Mouse (Mus musculus): ENCODE measurements around the gene Galnt17. TPM values are rescaled to one million over a fixed set of nuclear protein-coding genes. Genes with fewer than 3 reads are reported as not detected.

Galnt17 gene
- total and polyA plus RNA-seq, 2 experiments from 2014 or later = 4.8 to 16.7 TPM

DNA sequence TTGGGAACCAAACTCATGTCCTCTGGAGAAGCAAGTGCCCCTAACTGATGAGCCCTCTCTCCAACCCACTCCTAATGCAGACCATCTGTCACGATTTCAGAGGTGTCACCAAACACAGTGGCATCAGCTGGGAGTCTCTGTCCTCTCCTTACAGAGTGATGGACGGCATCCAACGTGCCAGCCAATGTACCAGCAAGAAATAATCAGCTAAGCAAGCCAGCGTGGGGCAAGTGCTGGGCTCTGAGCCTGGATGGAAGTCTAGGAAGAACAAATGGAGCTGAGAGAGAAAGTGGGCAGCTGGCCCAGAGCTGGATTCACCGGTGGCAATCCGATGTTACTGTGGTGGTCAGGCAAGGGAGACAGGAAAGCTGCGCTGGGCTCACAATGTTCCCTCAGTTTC lies 301.1 kb downstream of the Galnt17 start:
- H3K4me2 ChIP-seq (ENCODE audit: low read depth, low read length, poor library complexity, severe bottlenecking) = no peak overlapping the region
- ATAC-seq (ENCODE audit: low FRiP score) = no peak
- no peak overlapping the region for H3K4me3 ChIP-seq (ENCODE audit: low read depth, low read length)
- no peaks in the 10 kb centered on the region for H3K4me1 ChIP-seq (ENCODE audit: insufficient read depth, low read length)
- H3K9ac ChIP-seq (replicated peaks; ENCODE audit: low read length, poor library complexity, severe bottlenecking) = no peak overlapping the region
- H3K9me3 ChIP-seq (ENCODE audit: low read length) = no peaks in the 10 kb centered on the region
- no peaks in the 10 kb centered on the region for H3K36me3 ChIP-seq (ENCODE audit: insufficient read depth, low read length)
- DNase-seq (ENCODE audit: low spot score) = peak; percentile 93
- no peak overlapping the region for H3K27ac ChIP-seq (ENCODE audit: low read depth, low read length)
- 66% methylated on average over 7 of the region's 7 CpGs for WGBS
- TF ChIP-seq CTCF (IDR thresholded peaks at IDR 0.05) = no peak
- H3K27me3 ChIP-seq (ENCODE audit: insufficient read depth, low read length) = no peaks in the 10 kb centered on the region

DNA sequence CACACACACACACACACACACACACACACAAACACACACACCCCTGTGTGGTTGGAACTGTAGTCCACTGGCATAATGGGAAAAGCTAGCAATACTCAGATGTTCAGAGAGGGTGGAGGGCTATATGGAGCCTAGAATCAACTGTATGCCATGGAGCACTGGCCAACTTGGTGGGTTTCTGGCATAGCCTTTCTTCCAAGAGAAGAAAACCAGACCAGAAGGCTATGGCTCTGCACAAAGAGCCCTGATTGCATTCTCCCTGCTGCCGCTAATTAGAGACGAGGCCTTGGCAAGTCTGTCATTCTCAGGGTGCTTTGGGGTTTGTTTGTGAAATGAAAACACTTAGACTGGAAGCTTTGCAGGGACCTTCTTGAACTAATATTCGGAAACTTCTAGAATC lies 301.8 kb downstream of the Galnt17 start:
- peak; percentile 67 for DNase-seq (ENCODE audit: low spot score)
- no peaks in the 10 kb centered on the region for H3K9me3 ChIP-seq (ENCODE audit: low read length)
- no peaks in the 10 kb centered on the region for H3K36me3 ChIP-seq (ENCODE audit: insufficient read depth, low read length)
- no peak overlapping the region for H3K4me3 ChIP-seq (ENCODE audit: low read depth, low read length)
- H3K4me1 ChIP-seq (ENCODE audit: insufficient read depth, low read length) = no peaks in the 10 kb centered on the region
- H3K4me2 ChIP-seq (ENCODE audit: low read depth, low read length, poor library complexity, severe bottlenecking) = no peak overlapping the region
- ATAC-seq (ENCODE audit: low FRiP score) = no peak
- no peak overlapping the region for H3K27ac ChIP-seq (ENCODE audit: low read depth, low read length)
- no peaks in the 10 kb centered on the region for H3K27me3 ChIP-seq (ENCODE audit: insufficient read depth, low read length)
- H3K9ac ChIP-seq (replicated peaks; ENCODE audit: low read length, poor library complexity, severe bottlenecking) = no peak overlapping the region
- WGBS = 69% methylated on average over 3 of the region's 3 CpGs
- TF ChIP-seq CTCF (IDR thresholded peaks at IDR 0.05) = no peak

DNA sequence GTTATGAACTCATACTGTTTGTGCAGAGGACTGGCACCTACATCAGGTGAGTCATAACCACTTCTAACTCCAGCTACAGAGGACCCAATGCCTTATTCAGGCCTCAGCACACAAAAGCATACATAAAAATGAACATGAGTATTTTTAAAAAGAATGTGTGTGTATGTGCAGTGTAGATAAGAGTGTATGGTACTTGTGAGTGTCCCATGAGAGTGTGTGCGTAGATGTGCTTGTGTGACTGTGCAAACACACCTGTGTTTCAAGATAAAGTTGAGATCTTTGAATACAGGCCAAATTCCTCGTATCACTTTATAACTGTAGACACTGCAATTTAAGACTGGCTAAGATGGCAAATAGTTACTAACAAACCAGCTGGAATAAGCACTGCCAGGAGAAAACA lies 307.7 kb downstream of the Galnt17 start:
- no peak overlapping the region for H3K9ac ChIP-seq (replicated peaks; ENCODE audit: low read length, poor library complexity, severe bottlenecking)
- no peak overlapping the region for H3K27ac ChIP-seq (ENCODE audit: low read depth, low read length)
- WGBS = 91% methylated on average over 2 of the region's 2 CpGs
- H3K4me1 ChIP-seq (ENCODE audit: insufficient read depth, low read length) = no peaks in the 10 kb centered on the region
- no peak overlapping the region for H3K4me3 ChIP-seq (ENCODE audit: low read depth, low read length)
- no peaks in the 10 kb centered on the region for H3K27me3 ChIP-seq (ENCODE audit: insufficient read depth, low read length)
- no peaks in the 10 kb centered on the region for H3K36me3 ChIP-seq (ENCODE audit: insufficient read depth, low read length)
- DNase-seq (ENCODE audit: low spot score) = no peak
- no peaks in the 10 kb centered on the region for H3K9me3 ChIP-seq (ENCODE audit: low read length)
- no peak for TF ChIP-seq CTCF (IDR thresholded peaks at IDR 0.05)
- ATAC-seq (ENCODE audit: low FRiP score) = no peak
- H3K4me2 ChIP-seq (ENCODE audit: low read depth, low read length, poor library complexity, severe bottlenecking) = no peak overlapping the region

DNA sequence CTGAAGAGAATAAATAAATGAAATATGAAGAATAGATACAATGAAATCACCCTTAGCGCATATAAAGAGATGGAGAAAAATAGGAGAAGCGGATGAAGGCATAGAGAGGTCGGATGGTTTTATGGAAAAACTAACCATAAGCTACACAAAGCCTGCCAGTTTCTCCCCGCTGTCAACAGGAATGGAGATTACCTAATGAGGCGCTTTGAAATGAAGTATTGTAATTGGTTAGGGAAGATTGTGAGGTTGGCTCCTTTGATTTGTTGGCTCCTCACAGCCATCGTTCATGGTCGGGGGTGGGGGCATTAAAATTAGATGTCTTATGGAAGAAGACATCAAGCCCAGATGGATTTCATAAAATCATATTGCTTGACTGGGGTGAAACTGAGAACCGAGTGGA lies 329.0 kb downstream of the Galnt17 start:
- no peak for DNase-seq (ENCODE audit: low spot score)

DNA sequence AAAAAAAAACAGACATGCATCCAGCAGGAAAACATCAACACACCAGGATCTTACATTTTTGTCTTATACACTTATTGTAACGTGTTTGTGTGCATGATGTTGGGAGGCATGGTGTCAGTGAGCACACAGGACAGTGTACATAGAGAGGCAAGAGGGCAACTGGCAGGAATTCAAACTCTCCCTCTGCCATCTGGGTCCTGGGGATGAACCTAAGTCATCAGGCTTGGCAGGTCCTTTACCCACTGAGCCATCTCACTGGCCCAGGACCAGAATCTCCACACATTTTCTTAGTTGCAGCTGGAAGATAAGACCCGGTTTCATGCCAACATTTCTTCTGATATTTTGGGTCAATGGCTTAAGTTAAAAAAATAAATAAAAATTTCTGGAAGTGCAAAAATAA lies 329.4 kb downstream of the Galnt17 start:
- H3K9me3 ChIP-seq (ENCODE audit: low read length) = no peaks in the 10 kb centered on the region

More for the DNA sequence above, 329.0 kb downstream of the Galnt17 start:
- no peak overlapping the region for H3K27ac ChIP-seq (ENCODE audit: low read depth, low read length)
- no peaks in the 10 kb centered on the region for H3K27me3 ChIP-seq (ENCODE audit: insufficient read depth, low read length)
- no peak for ATAC-seq (ENCODE audit: low FRiP score)
- no peaks in the 10 kb centered on the region for H3K4me1 ChIP-seq (ENCODE audit: insufficient read depth, low read length)
- H3K4me2 ChIP-seq (ENCODE audit: low read depth, low read length, poor library complexity, severe bottlenecking) = no peak overlapping the region
- no peak overlapping the region for H3K4me3 ChIP-seq (ENCODE audit: low read depth, low read length)
- no peaks in the 10 kb centered on the region for H3K9me3 ChIP-seq (ENCODE audit: low read length)
- no peak overlapping the region for H3K9ac ChIP-seq (replicated peaks; ENCODE audit: low read length, poor library complexity, severe bottlenecking)
- WGBS = 83% methylated on average over 8 of the region's 8 CpGs
- TF ChIP-seq CTCF (IDR thresholded peaks at IDR 0.05) = no peak
- H3K36me3 ChIP-seq (ENCODE audit: insufficient read depth, low read length) = no peaks in the 10 kb centered on the region

DNA sequence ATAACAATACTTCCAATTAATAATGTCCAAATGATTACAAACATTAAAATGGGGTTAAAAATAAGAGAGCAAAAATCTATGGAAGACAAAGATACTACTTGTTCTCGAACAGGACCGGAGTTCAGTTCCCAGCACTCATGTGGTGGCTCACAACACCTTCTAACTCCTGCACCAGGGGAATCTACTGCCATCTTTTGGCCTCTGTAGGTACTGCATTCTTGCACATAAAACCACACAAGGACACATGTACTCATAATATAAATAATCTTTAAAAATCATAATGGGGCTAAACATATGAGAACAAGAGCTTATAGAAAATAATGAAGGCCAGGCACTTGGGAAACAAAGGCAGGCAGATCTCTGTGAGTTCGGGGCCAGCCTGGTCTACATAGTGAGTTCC lies 330.3 kb downstream of the Galnt17 start:
- no peaks in the 10 kb centered on the region for H3K4me1 ChIP-seq (ENCODE audit: insufficient read depth, low read length)
- H3K27me3 ChIP-seq (ENCODE audit: insufficient read depth, low read length) = no peaks in the 10 kb centered on the region
- no peak overlapping the region for H3K9ac ChIP-seq (replicated peaks; ENCODE audit: low read length, poor library complexity, severe bottlenecking)
- peak; percentile 9; the same call in 1 of the 2 replicates for TF ChIP-seq CTCF (IDR thresholded peaks at IDR 0.05)
- no peak overlapping the region for H3K4me2 ChIP-seq (ENCODE audit: low read depth, low read length, poor library complexity, severe bottlenecking)
- no peak overlapping the region for H3K4me3 ChIP-seq (ENCODE audit: low read depth, low read length)
- no peak overlapping the region for H3K27ac ChIP-seq (ENCODE audit: low read depth, low read length)
- no peak for DNase-seq (ENCODE audit: low spot score)
- no peaks in the 10 kb centered on the region for H3K36me3 ChIP-seq (ENCODE audit: insufficient read depth, low read length)
- WGBS = 95% methylated on average over 3 of the region's 3 CpGs
- H3K9me3 ChIP-seq (ENCODE audit: low read length) = no peaks in the 10 kb centered on the region
- no peak for ATAC-seq (ENCODE audit: low FRiP score)

More for the DNA sequence above, 329.4 kb downstream of the Galnt17 start:
- Histone ChIP-seq H3K9ac (replicated peaks; ENCODE audit: low read length, poor library complexity, severe bottlenecking) (no peak overlapping the region), H3K4me3 (ENCODE audit: low read depth, low read length) (no peak overlapping the region), H3K4me2 (ENCODE audit: low read depth, low read length, poor library complexity, severe bottlenecking) (no peak overlapping the region), H3K36me3 (ENCODE audit: insufficient read depth, low read length) (no peaks in the 10 kb centered on the region), H3K4me1 (ENCODE audit: insufficient read depth, low read length) (no peaks in the 10 kb centered on the region), H3K27ac (ENCODE audit: low read depth, low read length) (no peak overlapping the region), H3K27me3 (ENCODE audit: insufficient read depth, low read length) (no peaks in the 10 kb centered on the region)
- 73% methylated on average over 2 of the region's 2 CpGs for WGBS
- ATAC-seq (ENCODE audit: low FRiP score) (no peak), DNase-seq (ENCODE audit: low spot score) (peak; percentile 71)
- no peak for TF ChIP-seq CTCF (IDR thresholded peaks at IDR 0.05)
